In the genomic region with DNA sequence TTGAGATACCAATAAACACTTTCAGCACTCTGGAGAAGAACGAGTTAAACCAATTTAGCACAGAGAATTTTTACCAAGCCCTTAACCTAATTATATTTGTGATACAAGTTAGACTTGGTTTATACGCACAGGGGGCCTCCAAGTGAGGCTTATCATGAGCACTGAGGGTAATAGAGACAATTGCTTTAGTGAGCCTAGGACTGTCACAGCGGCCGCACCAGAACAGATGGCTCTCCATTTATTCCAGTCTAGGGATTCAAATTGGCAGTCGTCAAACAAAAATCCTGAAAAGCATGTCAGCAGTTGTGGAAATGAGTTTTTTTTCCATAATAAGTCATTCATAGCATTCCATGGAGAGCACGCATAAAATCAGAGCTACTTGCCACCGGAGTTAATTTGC, we compare ENCODE assay signal across 21 mouse cellular contexts.
DNase-seq lines count a peak whose midpoint lies in the region; ATAC-seq and TF ChIP-seq lines count a peak whose summit lies in the region.
"Had no signal": no experiment of that assay in that cellular context is flagged by ENCODE, and none has a peak within 500 bp of the region (broad histone marks: within the 10 kb centered on the region; RNA-seq: fewer than 3 reads in every experiment).

No protein-coding gene starts in this region.

- no peaks in the 10 kb centered on the region for H3K9me3 ChIP-seq in forebrain, postnatal 0 days (ENCODE audit: low read length)
- no peaks in the 10 kb centered on the region for H3K9me3 ChIP-seq in hindbrain, embryonic 15.5 days
- no peaks in the 10 kb centered on the region for H3K9me3 ChIP-seq in midbrain, embryonic 13.5 days
- H3K9me3 ChIP-seq: embryonic facial prominence, embryonic 13.5 days; heart, embryonic 13.5 days; neural tube, embryonic 12.5 days had no signal

- H3K4me1 ChIP-seq in forebrain, postnatal 0 days (ENCODE audit: insufficient read depth), result no peaks in the 10 kb centered on the region
- 0 out of 2 replicates have a peak, but pooled peaks cover 4% of the 10 kb centered on the region for H3K4me1 ChIP-seq in hindbrain, embryonic 15.5 days (replicated peaks)
- H3K4me1 ChIP-seq in midbrain, embryonic 13.5 days (replicated peaks), result 0 out of 2 replicates have a peak, but pooled peaks cover 2% of the 10 kb centered on the region
- H3K4me1 ChIP-seq: heart, embryonic 13.5 days; neural tube, embryonic 12.5 days had no signal

- no peak overlapping the region for H3K4me3 ChIP-seq in forebrain, postnatal 0 days (ENCODE audit: low read depth, low read length)
- no peak overlapping the region for H3K4me3 ChIP-seq in hindbrain, embryonic 15.5 days
- H3K4me3 ChIP-seq in midbrain, embryonic 13.5 days (replicated peaks), result no peak overlapping the region
- H3K4me3 ChIP-seq: embryonic facial prominence, embryonic 13.5 days; heart, embryonic 13.5 days; neural tube, embryonic 12.5 days had no signal

- H3K9ac ChIP-seq in forebrain, postnatal 0 days, result no peak overlapping the region
- no peak overlapping the region for H3K9ac ChIP-seq in hindbrain, embryonic 15.5 days
- H3K9ac ChIP-seq in midbrain, embryonic 13.5 days (replicated peaks), result no peak overlapping the region
- H3K9ac ChIP-seq: embryonic facial prominence, embryonic 13.5 days; heart, embryonic 13.5 days; neural tube, embryonic 12.5 days had no signal

- DNase-seq in layer of hippocampus, adult 11-12 months (ENCODE audit: low spot score), result peak; percentile 5
- no peak for DNase-seq in layer of hippocampus, postnatal 25 days (ENCODE audit: extremely low spot score in 1 of 2, low spot score in 1 of 2)
- DNase-seq in forebrain, postnatal 0 days, result peak; percentile 56
- no peak for DNase-seq in kidney, postnatal 25 days
- DNase-seq in spleen, adult 12 weeks (ENCODE audit: low spot score), result no peak
- no peak for DNase-seq in left cerebral cortex, postnatal 36 days (ENCODE audit: low spot score in 2 of 2)
- DNase-seq: cerebellum, adult 18-20 months; heart, adult 11 months; heart, postnatal 36 days; kidney, adult 11 months; kidney, postnatal 10 days; left cerebral cortex, postnatal 4 days; lung, adult 18-20 months; lung, postnatal 4 days; thymus, postnatal 4 days had no signal

- TF ChIP-seq CTCF in forebrain, postnatal 0 days (IDR thresholded peaks at IDR 0.05; ENCODE audit: low read depth), result no peak

- peak; percentile 81 for ATAC-seq in forebrain, postnatal 0 days
- peak; percentile 77; the same call in 1 of the 2 replicates for ATAC-seq in hindbrain, embryonic 15.5 days (ENCODE audit: low FRiP score, low read depth)
- ATAC-seq in midbrain, embryonic 13.5 days, result peak; percentile 88

- intact Hi-C loops in left cerebral cortex, postnatal 36 days (cut with DNase I), result no loop called here

- H3K27me3 ChIP-seq in forebrain, postnatal 0 days (ENCODE audit: insufficient read depth, low read length), result no peaks in the 10 kb centered on the region
- H3K27me3 ChIP-seq in hindbrain, embryonic 15.5 days, result no peaks in the 10 kb centered on the region
- no peaks in the 10 kb centered on the region for H3K27me3 ChIP-seq in midbrain, embryonic 13.5 days
- H3K27me3 ChIP-seq: embryonic facial prominence, embryonic 13.5 days; heart, embryonic 13.5 days; neural tube, embryonic 12.5 days had no signal

- WGBS in forebrain, postnatal 0 days, result 32% methylated on average over 7 of the region's 7 CpGs
- 51% methylated on average over 7 of the region's 7 CpGs for WGBS in hindbrain, embryonic 15.5 days
- 49% methylated on average over 7 of the region's 7 CpGs for WGBS in midbrain, embryonic 13.5 days

- no peaks in the 10 kb centered on the region for H3K36me3 ChIP-seq in forebrain, postnatal 0 days (ENCODE audit: insufficient read depth)
- H3K36me3 ChIP-seq in hindbrain, embryonic 15.5 days, result no peaks in the 10 kb centered on the region
- H3K36me3 ChIP-seq in midbrain, embryonic 13.5 days, result no peaks in the 10 kb centered on the region
- H3K36me3 ChIP-seq: embryonic facial prominence, embryonic 13.5 days; G1E; heart, embryonic 13.5 days; neural tube, embryonic 12.5 days had no signal

- H3K4me2 ChIP-seq in forebrain, postnatal 0 days (ENCODE audit: low read depth), result no peak overlapping the region
- H3K4me2 ChIP-seq in hindbrain, embryonic 15.5 days, result no peak overlapping the region
- no peak overlapping the region for H3K4me2 ChIP-seq in midbrain, embryonic 13.5 days (replicated peaks)
- H3K4me2 ChIP-seq: embryonic facial prominence, embryonic 13.5 days; heart, embryonic 13.5 days; neural tube, embryonic 12.5 days had no signal

- H3K27ac ChIP-seq in forebrain, postnatal 0 days (ENCODE audit: low read depth, low read length), result no peak overlapping the region
- H3K27ac ChIP-seq in hindbrain, embryonic 15.5 days (replicated peaks), result no peak overlapping the region
- no peak overlapping the region for H3K27ac ChIP-seq in midbrain, embryonic 13.5 days
- H3K27ac ChIP-seq: embryonic facial prominence, embryonic 13.5 days; heart, embryonic 13.5 days; neural tube, embryonic 12.5 days had no signal

Comparison
In these comparisons a context has a peak if more than half of its experiments do, and no peak if none do; other contexts are left out.
1. DNase-seq: peak in layer of hippocampus, adult 11-12 months (single experiment) and forebrain, postnatal 0 days (single experiment); none in layer of hippocampus, postnatal 25 days (0 of 2), kidney, postnatal 25 days (0 of 2), spleen, adult 12 weeks (single experiment) and left cerebral cortex, postnatal 36 days (0 of 2).
2. Peak in every context shown above with its lines, with median percentiles within 50 percentile points of each other: ATAC-seq.